ENCODE assay signal across 8 mouse cellular contexts in the genomic region with DNA sequence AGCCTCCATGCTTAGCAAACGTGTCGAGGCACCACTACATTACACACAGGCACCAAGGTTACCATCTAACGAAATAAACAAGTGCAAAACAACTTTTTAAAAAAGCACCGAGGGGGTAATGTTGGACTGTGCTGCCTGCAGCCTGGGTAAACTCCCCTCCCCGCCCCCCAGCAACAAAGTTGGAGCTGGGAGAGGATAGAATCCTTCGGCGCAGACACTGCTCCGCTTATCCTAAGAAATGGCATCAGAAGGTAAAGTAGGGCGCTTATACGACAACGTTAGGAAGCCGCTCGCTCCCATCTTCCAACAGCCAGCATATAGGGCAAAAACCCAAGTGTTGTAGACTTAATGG. TPM values are rescaled to one million over a fixed set of nuclear protein-coding genes. Genes with fewer than 3 reads are reported as not detected.
DNase-seq lines count a peak whose midpoint lies in the region; ATAC-seq and TF ChIP-seq lines count a peak whose summit lies in the region.

No protein-coding gene starts in this region.

- TF ChIP-seq EP300 in MEL (IDR thresholded peaks at IDR 0.05; ENCODE audit: low read depth in 1 of 2, low read length in 2 of 2): no peak

- H3K9me3 ChIP-seq in MEL (replicated peaks; ENCODE audit: insufficient read depth, low read length): no peaks in the 10 kb centered on the region
- no peaks in the 10 kb centered on the region for H3K9me3 ChIP-seq in forebrain, embryonic 11.5 days (ENCODE audit: control insufficient read depth, low read length)
- H3K9me3 ChIP-seq in limb, embryonic 10.5 days (replicated peaks): no peaks in the 10 kb centered on the region
- no peaks in the 10 kb centered on the region for H3K9me3 ChIP-seq in neural tube, embryonic 12.5 days

- TF ChIP-seq POLR2A in MEL (IDR thresholded peaks at IDR 0.05; ENCODE audit: control insufficient read depth in 1 of 2, insufficient read depth in 1 of 2, low read depth in 1 of 2, low read length in 2 of 2, poor library complexity in 1 of 2): no peak

- peak overlapping the region; percentile 75 for H3K4me3 ChIP-seq in left cerebral cortex, adult 2 months
- H3K4me3 ChIP-seq in MEL (ENCODE audit: control insufficient read depth in 1 of 2, insufficient read depth in 1 of 2, low read depth in 2 of 2, low read length in 2 of 2): peak overlapping the region; percentile 92 to 94
- H3K4me3 ChIP-seq in forebrain, embryonic 11.5 days (ENCODE audit: low read depth, low read length): peak overlapping the region; percentile 94
- H3K4me3 ChIP-seq in limb, embryonic 10.5 days: peak overlapping the region; percentile 87
- H3K4me3 ChIP-seq in neural tube, embryonic 12.5 days: peak overlapping the region; percentile 87

- H3K79me2 ChIP-seq in MEL (ENCODE audit: control insufficient read depth, insufficient read depth, low read length, poor library complexity): peaks cover 52% of the 10 kb centered on the region

- no peak for TF ChIP-seq CTCF in left cerebral cortex, adult 2 months (IDR thresholded peaks at IDR 0.05)
- no peak for TF ChIP-seq CTCF in MEL (IDR thresholded peaks at IDR 0.05 in 2 of 3, conservative IDR thresholded peaks at IDR 0.05 in 1 of 3; ENCODE audit: control insufficient read depth in 1 of 3, insufficient read depth in 1 of 3, low read depth in 2 of 3, low read length in 3 of 3, poor library complexity in 1 of 3, severe bottlenecking in 1 of 3)

- WGBS in forebrain, embryonic 11.5 days: 3% methylated on average over 13 of the region's 13 CpGs
- WGBS in limb, embryonic 10.5 days: 2% methylated on average over 13 of the region's 13 CpGs
- WGBS in neural tube, embryonic 12.5 days: 2% methylated on average over 13 of the region's 13 CpGs

- peaks cover 0 to 16% of the 10 kb centered on the region in 2 experiments; a peak in 3 of 4 replicates for H3K36me3 ChIP-seq in MEL (ENCODE audit: control insufficient read depth in 1 of 2, insufficient read depth in 2 of 2, low read length in 2 of 2)
- no peaks in the 10 kb centered on the region for H3K36me3 ChIP-seq in forebrain, embryonic 11.5 days (ENCODE audit: control insufficient read depth, insufficient read depth, low read length)
- H3K36me3 ChIP-seq in limb, embryonic 10.5 days: peaks cover 11% of the 10 kb centered on the region
- H3K36me3 ChIP-seq in neural tube, embryonic 12.5 days: peaks cover 8% of the 10 kb centered on the region; the same call in 1 of the 2 replicates

- H3K9ac ChIP-seq in MEL (ENCODE audit: control insufficient read depth, low read depth, low read length, poor library complexity, severe bottlenecking): peak overlapping the region; percentile 95
- peak overlapping the region; percentile 86 for H3K9ac ChIP-seq in forebrain, embryonic 11.5 days (ENCODE audit: low read length)
- H3K9ac ChIP-seq in neural tube, embryonic 12.5 days: peak overlapping the region; percentile 88

- intact Hi-C loops in left cerebral cortex, adult 2 months (cut with DNase I): no loop called here
- intact Hi-C loops in left cerebral cortex, postnatal 14 days (cut with DNase I): no loop called here

- peaks cover 6 to 17% of the 10 kb centered on the region in 2 experiments; a peak in 3 of 4 replicates for H3K4me1 ChIP-seq in MEL (ENCODE audit: control insufficient read depth in 1 of 2, insufficient read depth in 2 of 2, low read length in 2 of 2)
- peaks cover 5% of the 10 kb centered on the region for H3K4me1 ChIP-seq in forebrain, embryonic 11.5 days (replicated peaks; ENCODE audit: control insufficient read depth, insufficient read depth, low read length)
- H3K4me1 ChIP-seq in limb, embryonic 10.5 days: peaks cover 31% of the 10 kb centered on the region
- peaks cover 16% of the 10 kb centered on the region for H3K4me1 ChIP-seq in neural tube, embryonic 12.5 days

- H3K4me2 ChIP-seq in forebrain, embryonic 11.5 days (ENCODE audit: low read depth, low read length, severe bottlenecking): peak overlapping the region; percentile 81
- peak overlapping the region; percentile 87 for H3K4me2 ChIP-seq in neural tube, embryonic 12.5 days (replicated peaks)

- H3K27me3 ChIP-seq in MEL (ENCODE audit: control insufficient read depth in 1 of 2, insufficient read depth in 2 of 2, low read length in 2 of 2): no peaks in the 10 kb centered on the region
- H3K27me3 ChIP-seq in forebrain, embryonic 11.5 days (ENCODE audit: control insufficient read depth, insufficient read depth, low read length): no peaks in the 10 kb centered on the region
- H3K27me3 ChIP-seq in limb, embryonic 10.5 days (ENCODE audit: low read depth, poor library complexity, severe bottlenecking): no peaks in the 10 kb centered on the region
- no peaks in the 10 kb centered on the region for H3K27me3 ChIP-seq in neural tube, embryonic 12.5 days (replicated peaks)

- peak overlapping the region; percentile 99 for H3K27ac ChIP-seq in left cerebral cortex, adult 2 months
- peak overlapping the region; percentile 98 for H3K27ac ChIP-seq in MEL (ENCODE audit: control insufficient read depth, low read depth, low read length)
- H3K27ac ChIP-seq in forebrain, embryonic 11.5 days (ENCODE audit: low read depth, low read length): peak overlapping the region; percentile 76
- peak overlapping the region; percentile 95 for H3K27ac ChIP-seq in limb, embryonic 10.5 days
- peak overlapping the region; percentile 86; the same call in 1 of the 2 replicates for H3K27ac ChIP-seq in neural tube, embryonic 12.5 days

- no peak for ATAC-seq in forebrain, embryonic 11.5 days (replicated peaks; ENCODE audit: low FRiP score)
- no peak for ATAC-seq in neural tube, embryonic 12.5 days (ENCODE audit: low FRiP score, low read depth)

- TF ChIP-seq RAD21 in MEL (IDR thresholded peaks at IDR 0.05; ENCODE audit: low read depth, low read length): no peak

- no peak for DNase-seq in left cerebral cortex, adult 2 months (ENCODE audit: extremely low spot score in 1 of 2, low spot score in 2 of 2)
- DNase-seq in left cerebral cortex, postnatal 14 days (ENCODE audit: low spot score in 2 of 2): no peak
- DNase-seq in MEL (ENCODE audit: low read depth, low spot score): no peak
- DNase-seq in forebrain, embryonic 11.5 days (ENCODE audit: low spot score): no peak
- DNase-seq in limb, embryonic 10.5 days (ENCODE audit: low spot score): no peak
- no peak for DNase-seq in right cerebral cortex, postnatal 25 days
- DNase-seq in gastrocnemius, postnatal 10 days: no peak

TF ChIP-seq in MEL, 35 proteins besides CTCF, POLR2A, EP300 and RAD21:
- TF ChIP-seq CHD1 (IDR thresholded peaks at IDR 0.05; ENCODE audit: low read depth, low read length): no peak
- no peak for TF ChIP-seq UBTF (IDR thresholded peaks at IDR 0.05; ENCODE audit: borderline replicate concordance, insufficient read depth, low read depth, low read length)
- TF ChIP-seq NRF1 (IDR thresholded peaks at IDR 0.05; ENCODE audit: insufficient read depth, low read depth, low read length, poor library complexity, severe bottlenecking): no peak
- TF ChIP-seq MEF2A (IDR thresholded peaks at IDR 0.05; ENCODE audit: extremely low read depth, insufficient replicate concordance, low read depth, low read length, poor library complexity, severe bottlenecking): no peak
- no peak for TF ChIP-seq ZKSCAN1 (IDR thresholded peaks at IDR 0.05; ENCODE audit: low read depth, low read length)
- no peak for TF ChIP-seq MAZ (IDR thresholded peaks at IDR 0.05; ENCODE audit: low read depth, low read length)
- no peak for TF ChIP-seq MAFK (IDR thresholded peaks at IDR 0.05; ENCODE audit: borderline replicate concordance, low read depth, low read length)
- no peak for TF ChIP-seq MYB (IDR thresholded peaks at IDR 0.05; ENCODE audit: low read depth, low read length)
- TF ChIP-seq ZC3H11A (IDR thresholded peaks at IDR 0.05; ENCODE audit: low read depth, low read length): no peak
- TF ChIP-seq BHLHE40 (IDR thresholded peaks at IDR 0.05; ENCODE audit: borderline replicate concordance, low read depth, low read length): no peak
- TF ChIP-seq SIN3A (IDR thresholded peaks at IDR 0.05; ENCODE audit: low read length): no peak

RNA-seq across cellular contexts. Expression of a gene that starts 0.8 kb away (rescaled TPM):
- total RNA-seq in left cerebral cortex, adult 2 months (2021): 10 to 100 TPM; 57.1 to 57.6 TPM
- 10 to 100 TPM; 50.5 to 53.5 TPM for total RNA-seq in left cerebral cortex, postnatal 14 days (2021)
- 15.3 and 20.3 TPM in 2 replicates for total RNA-seq in MEL (2012; rRNA removed)
- 100 to 1,000 TPM in 1 of 2 experiments, 10 to 100 TPM in 1; 33.8 to 353 TPM for polyA plus RNA-seq in MEL (2012; ENCODE audit: insufficient read depth in 1 of 2, insufficient read length in 2 of 2, low read depth in 1 of 2, low replicate concordance in 2 of 2, missing spikeins in 1 of 2)
- polyA plus RNA-seq in forebrain, embryonic 11.5 days (2014; fragmentation: Nextera tagmentation; extraction: Ambion mirVana): 20.4 and 21.2 TPM in 2 replicates
- 18.5 and 18.8 TPM in 2 replicates for polyA plus RNA-seq in limb, embryonic 10.5 days (2016; fragmentation: Nextera tagmentation; extraction: Ambion mirVana)
- polyA plus RNA-seq in neural tube, embryonic 12.5 days (2016; fragmentation: Nextera tagmentation; extraction: Ambion mirVana): 22.6 and 22.7 TPM in 2 replicates
- total RNA-seq in gastrocnemius, postnatal 10 days (2021): 10 to 100 TPM; 31.3 to 36.7 TPM
